In genomic region chr13:41000140-41000925, GRCm38 (mm10) we compare ENCODE assay signal across 8 mouse cellular contexts. TPM values are rescaled to one million over a fixed set of nuclear protein-coding genes. Genes with fewer than 3 reads are reported as not detected.
DNase-seq lines count a peak whose midpoint lies in the region; ATAC-seq lines count a peak whose summit lies in the region.

No protein-coding gene starts in this region.

- H3K27ac ChIP-seq in hindbrain, embryonic 16.5 days (ENCODE audit: low read depth, low read length): peak overlapping the region; percentile 98
- peak overlapping the region; percentile 98 for H3K27ac ChIP-seq in midbrain, embryonic 15.5 days

- under 1% methylated on average over 25 of the region's 25 CpGs for WGBS in hindbrain, embryonic 16.5 days
- under 1% methylated on average over 25 of the region's 25 CpGs for WGBS in midbrain, embryonic 15.5 days

- peak; percentile 19 to 54 for DNase-seq in layer of hippocampus, adult 18-20 months (ENCODE audit: low spot score in 2 of 2)
- DNase-seq in layer of hippocampus, adult 11-12 months (ENCODE audit: low spot score): no peak
- peak; percentile 26 to 47 for DNase-seq in cerebellum, adult 18-20 months
- DNase-seq in frontal cortex, postnatal 10 days (ENCODE audit: low spot score in 2 of 2): peak; percentile 34 to 42
- DNase-seq in liver: peak; percentile 25
- peak; percentile 39 for DNase-seq in testis, postnatal 14 days (ENCODE audit: low spot score)

- H3K4me3 ChIP-seq in hindbrain, embryonic 16.5 days (ENCODE audit: low read length): peak overlapping the region; percentile 100
- H3K4me3 ChIP-seq in midbrain, embryonic 15.5 days: peak overlapping the region; percentile 91

- H3K4me1 ChIP-seq in hindbrain, embryonic 16.5 days (ENCODE audit: control insufficient read depth, insufficient read depth, low read depth, low read length): peaks cover 9% of the 10 kb centered on the region
- peaks cover 19% of the 10 kb centered on the region for H3K4me1 ChIP-seq in midbrain, embryonic 15.5 days

- H3K4me2 ChIP-seq in hindbrain, embryonic 16.5 days (ENCODE audit: low read length): peak overlapping the region; percentile 82
- H3K4me2 ChIP-seq in midbrain, embryonic 15.5 days: peak overlapping the region; percentile 94

- ATAC-seq in hindbrain, embryonic 16.5 days: peak; percentile 58
- ATAC-seq in midbrain, embryonic 15.5 days (replicated peaks): peak; percentile 66

- peaks cover 2% of the 10 kb centered on the region; the same call in 1 of the 2 replicates for H3K36me3 ChIP-seq in hindbrain, embryonic 16.5 days (ENCODE audit: control insufficient read depth, insufficient read depth, low read length)
- H3K36me3 ChIP-seq in midbrain, embryonic 15.5 days (replicated peaks): peaks cover 4% of the 10 kb centered on the region; the same call in 1 of the 2 replicates

- H3K9ac ChIP-seq in hindbrain, embryonic 16.5 days (ENCODE audit: low read depth, low read length): peak overlapping the region; percentile 92
- H3K9ac ChIP-seq in midbrain, embryonic 15.5 days: peak overlapping the region; percentile 79

- no peaks in the 10 kb centered on the region for H3K9me3 ChIP-seq in hindbrain, embryonic 16.5 days (ENCODE audit: control insufficient read depth, low read length)
- H3K9me3 ChIP-seq in midbrain, embryonic 15.5 days: no peaks in the 10 kb centered on the region

- H3K27me3 ChIP-seq in hindbrain, embryonic 16.5 days (replicated peaks; ENCODE audit: control insufficient read depth, insufficient read depth, low read length): no peaks in the 10 kb centered on the region
- H3K27me3 ChIP-seq in midbrain, embryonic 15.5 days (replicated peaks): no peaks in the 10 kb centered on the region

RNA-seq across cellular contexts. Expression of gene Pak1ip1, which starts 0.5 kb away (rescaled TPM):
- 10 to 100 TPM; 40.6 to 41.1 TPM for total RNA-seq in layer of hippocampus, adult 18-20 months (2021)
- polyA plus RNA-seq in hindbrain, embryonic 16.5 days (2015; fragmentation: Nextera tagmentation; extraction: Ambion mirVana): 55.1 and 55.6 TPM in 2 replicates
- polyA plus RNA-seq in midbrain, embryonic 15.5 days (2015; fragmentation: Nextera tagmentation; extraction: Ambion mirVana): 56.2 and 61.4 TPM in 2 replicates

RNA-seq across cellular contexts. Expression of gene Tmem14c, which starts 15.8 kb away (rescaled TPM):
- total RNA-seq in layer of hippocampus, adult 18-20 months (2021): 10 to 100 TPM; 52.2 to 56.1 TPM
- polyA plus RNA-seq in hindbrain, embryonic 16.5 days (2015; fragmentation: Nextera tagmentation; extraction: Ambion mirVana): 123 and 139 TPM in 2 replicates
- 107 and 110 TPM in 2 replicates for polyA plus RNA-seq in midbrain, embryonic 15.5 days (2015; fragmentation: Nextera tagmentation; extraction: Ambion mirVana)
